Mouse (Mus musculus) heart, postnatal 0 days (tissue): ENCODE data around the gene Pglyrp1. TPM values are rescaled to one million over a fixed set of nuclear protein-coding genes. Genes with fewer than 3 reads are reported as not detected.

Experiments
- ATAC-seq: fragments of 200-750 bp; cut with Nextera tagmentation; 2 replicates; pipeline ENCODE4 v1.8.0; 2017; ENCODE audit warnings: low read depth, moderate number of reproducible peaks, moderate library complexity; ENCODE audit not compliant: insufficient read depth
- DNase-seq: peaks from one replicate; pipeline ENCODE4 v3.0.0-alpha.2; 2016; ENCODE audit warnings: low spot score
- H3K27ac ChIP-seq: fragments of 300-500 bp; sonication (generic); 2 replicates; pipeline ENCODE4 v1.5.1; 2014; ENCODE audit warnings: low read depth, mild to moderate bottlenecking
- H3K27me3 ChIP-seq: fragments of 300-500 bp; sonication (generic); 2 replicates; pipeline ENCODE4 v1.6.1; 2014; ENCODE audit warnings: low read length, mixed read lengths; ENCODE audit not compliant: control insufficient read depth, insufficient read depth
- H3K36me3 ChIP-seq: fragments of 300-500 bp; sonication (generic); replicated peaks from 2 replicates; pipeline ENCODE4 v1.6.1; 2014; ENCODE audit warnings: low read length, mixed read lengths; ENCODE audit not compliant: control insufficient read depth, insufficient read depth
- H3K4me1 ChIP-seq: fragments of 300-500 bp; sonication (generic); 2 replicates; pipeline ENCODE4 v1.6.1; 2014; ENCODE audit warnings: antibody characterized with exemption; ENCODE audit not compliant: control insufficient read depth, insufficient read depth
- H3K4me2 ChIP-seq: fragments of 300-500 bp; sonication (generic); 2 replicates; pipeline ENCODE4 v1.6.1; 2014; ENCODE audit warnings: low read depth, mild to moderate bottlenecking, low read length, moderate library complexity
- H3K4me3 ChIP-seq: fragments of 300-500 bp; sonication (generic); 2 replicates; pipeline ENCODE4 v1.5.1; 2014; ENCODE audit warnings: low read depth, low read length
- H3K9ac ChIP-seq: fragments of 300-500 bp; sonication (generic); replicated peaks from 2 replicates; pipeline ENCODE4 v1.6.1; 2014; ENCODE audit warnings: low read depth, low read length, mixed read lengths
- H3K9me3 ChIP-seq: fragments of 300-500 bp; sonication (generic); replicated peaks from 2 replicates; pipeline ENCODE4 v1.6.1; 2016; ENCODE audit warnings: low read length; ENCODE audit not compliant: control insufficient read depth
- CTCF ChIP-seq: IDR thresholded peaks from 2 replicates; pipeline ENCODE4 v1.5.1; 2016; ENCODE audit warnings: antibody characterized with exemption, control low read depth, low read depth
- EP300 ChIP-seq: IDR thresholded peaks from 2 replicates; pipeline ENCODE4 v1.6.1; 2016; ENCODE audit warnings: antibody characterized with exemption, low read depth
- WGBS: fragments of 180-500 bp; shearing (Covaris S2); extraction: QIAGEN DNeasy Blood & Tissue Kit; methylation state at CpG from one replicate; pipeline ENCODE4 v1.1.7; 2014; 5-methylcytosine and 5-hydroxymethylcytosine counted together
- polyA plus RNA-seq: library from polyadenylated mRNA; unstranded; fragments of >200 nt; fragmentation: Nextera tagmentation; extraction: Ambion mirVana; gene quantifications from 2 replicates; pipeline ENCODE4 v1.2.1, GENCODE M21; 2015
- total RNA-seq: library from RNA; depleted of rRNA; stranded (reverse); fragments of >200 nt; gene quantifications from 2 replicates; pipeline ENCODE4 v1.2.3, GENCODE M21; 2014; ENCODE audit warnings: low replicate concordance

Gene Pglyrp1
- total and polyA plus RNA-seq, 2 experiments from 2014 or later, result 1.8 TPM; not detected in 1

DNA sequence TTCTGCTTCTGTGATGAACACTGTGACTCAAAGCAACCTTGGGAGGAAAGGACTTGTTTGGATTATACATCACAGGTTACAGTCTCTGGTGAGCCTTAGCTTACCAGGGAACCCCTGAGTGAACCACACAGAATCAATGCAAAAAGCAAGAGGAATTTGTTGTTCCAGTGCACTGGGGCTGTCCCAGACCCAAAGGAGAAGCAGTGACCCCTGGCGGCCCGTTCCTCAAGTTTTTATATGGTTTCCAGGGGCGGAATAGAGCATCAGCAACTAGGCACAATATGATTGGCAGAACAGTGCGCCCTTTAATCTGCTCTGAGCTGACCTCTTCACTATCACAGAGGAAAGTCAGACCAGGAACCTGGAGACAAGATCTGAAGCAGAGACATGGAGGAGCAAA lies 45.1 kb downstream of the Pglyrp1 start:
- TF ChIP-seq EP300 (no peak), CTCF (no peak)
- H3K4me1 ChIP-seq, result no peaks in the 10 kb centered on the region
- DNase-seq, result no peak
- no peak for ATAC-seq
- no peak overlapping the region for H3K9ac ChIP-seq
- 66% methylated on average over 4 of the region's 4 CpGs for WGBS
- H3K4me3 ChIP-seq, result no peak overlapping the region
- H3K9me3 ChIP-seq, result no peaks in the 10 kb centered on the region
- no peak overlapping the region for H3K27ac ChIP-seq
- H3K36me3 ChIP-seq, result no peaks in the 10 kb centered on the region
- H3K27me3 ChIP-seq, result peaks cover 5% of the 10 kb centered on the region; the same call in 1 of the 2 replicates
- H3K4me2 ChIP-seq, result no peak overlapping the region

GRCm38 (mm10) chr7:18917931-18918330 lies 46.8 kb downstream of the Pglyrp1 start:
- Histone ChIP-seq H3K27ac (no peak overlapping the region), H3K4me2 (no peak overlapping the region), H3K27me3 (peaks cover 10% of the 10 kb centered on the region), H3K4me3 (no peak overlapping the region), H3K9me3 (no peaks in the 10 kb centered on the region), H3K9ac (no peak overlapping the region), H3K36me3 (no peaks in the 10 kb centered on the region), H3K4me1 (no peaks in the 10 kb centered on the region)
- no peak for TF ChIP-seq EP300
- ATAC-seq, result no peak
- WGBS, result 50% methylated on average over 3 of the region's 3 CpGs
- no peak for DNase-seq

DNA sequence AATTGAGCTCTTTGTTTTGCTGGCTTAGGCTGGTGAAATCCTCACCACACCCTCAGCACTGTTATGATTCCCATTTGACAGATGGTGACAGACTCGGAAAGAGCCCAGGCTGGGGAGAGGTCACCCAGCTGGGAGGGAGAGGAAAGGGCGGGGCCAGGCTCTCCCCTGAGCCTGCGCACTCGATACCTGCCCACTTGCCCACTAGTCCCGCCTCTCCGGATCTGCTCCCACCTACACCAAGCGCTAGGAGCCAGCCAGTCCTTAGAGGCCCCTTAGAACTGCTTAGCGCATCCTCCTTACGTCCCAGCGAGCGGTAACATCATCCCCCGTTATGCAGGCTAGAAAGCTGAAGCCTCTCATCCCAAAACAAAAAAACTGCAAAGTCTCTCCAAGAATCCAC lies 49.9 kb downstream of the Pglyrp1 start:
- 0 out of 2 replicates have a peak, but pooled peaks cover 2% of the 10 kb centered on the region for H3K4me1 ChIP-seq
- DNase-seq, result peak; percentile 9
- peaks cover 35% of the 10 kb centered on the region for H3K27me3 ChIP-seq

GRCm38 (mm10) chr7:18922807-18923206 lies 51.7 kb downstream of the Pglyrp1 start:
- Histone ChIP-seq H3K9ac (no peak overlapping the region), H3K36me3 (no peaks in the 10 kb centered on the region), H3K27ac (no peak overlapping the region), H3K4me2 (no peak overlapping the region), H3K27me3 (peaks cover 52% of the 10 kb centered on the region), H3K4me3 (no peak overlapping the region), H3K4me1 (0 out of 2 replicates have a peak, but pooled peaks cover 4% of the 10 kb centered on the region), H3K9me3 (no peaks in the 10 kb centered on the region)
- ATAC-seq (no peak), DNase-seq (no peak)
- no peak for TF ChIP-seq CTCF
- TF ChIP-seq EP300, result no peak
- 49% methylated on average over 5 of the region's 5 CpGs for WGBS

More for the DNA sequence above, 49.9 kb downstream of the Pglyrp1 start:
- Histone ChIP-seq H3K9me3 (no peaks in the 10 kb centered on the region), H3K27ac (no peak overlapping the region), H3K4me2 (no peak overlapping the region), H3K9ac (no peak overlapping the region), H3K4me3 (no peak overlapping the region), H3K36me3 (no peaks in the 10 kb centered on the region)
- ATAC-seq, result no peak
- TF ChIP-seq EP300 (no peak), CTCF (no peak)
- WGBS, result 3% methylated on average over 12 of the region's 12 CpGs

GRCm38 (mm10) chr7:18923267-18923666 lies 52.1 kb downstream of the Pglyrp1 start:
- TF ChIP-seq EP300, result no peak
- TF ChIP-seq CTCF, result no peak
- DNase-seq, result no peak
- no peak overlapping the region for H3K4me3 ChIP-seq
- H3K27me3 ChIP-seq, result peaks cover 56% of the 10 kb centered on the region
- H3K36me3 ChIP-seq, result no peaks in the 10 kb centered on the region
- no peak overlapping the region for H3K9ac ChIP-seq
- H3K9me3 ChIP-seq, result no peaks in the 10 kb centered on the region
- WGBS, result 70% methylated on average over 11 of the region's 11 CpGs
- no peak overlapping the region for H3K27ac ChIP-seq
- no peak for ATAC-seq
- H3K4me2 ChIP-seq, result no peak overlapping the region
- 0 out of 2 replicates have a peak, but pooled peaks cover 4% of the 10 kb centered on the region for H3K4me1 ChIP-seq

GRCm38 (mm10) chr7:18923711-18924191 lies 52.6 kb downstream of the Pglyrp1 start:
- TF ChIP-seq CTCF (no peak), EP300 (no peak)
- peaks cover 57% of the 10 kb centered on the region for H3K27me3 ChIP-seq
- ATAC-seq, result no peak

More at GRCm38 (mm10) chr7:18923711-18924191, 52.6 kb downstream of the Pglyrp1 start:
- Histone ChIP-seq H3K4me2 (no peak overlapping the region), H3K9ac (no peak overlapping the region), H3K4me1 (0 out of 2 replicates have a peak, but pooled peaks cover 4% of the 10 kb centered on the region), H3K4me3 (no peak overlapping the region), H3K27ac (no peak overlapping the region), H3K36me3 (no peaks in the 10 kb centered on the region), H3K9me3 (no peaks in the 10 kb centered on the region)
- WGBS, result 31% methylated on average over 4 of the region's 4 CpGs
- no peak for DNase-seq
